Mouse (Mus musculus): ENCODE measurements around the gene Vpreb3.
A peak's percentile ranks its signal among the peaks of the same experiment; 100 is the strongest.

The Vpreb3 gene

DNA sequence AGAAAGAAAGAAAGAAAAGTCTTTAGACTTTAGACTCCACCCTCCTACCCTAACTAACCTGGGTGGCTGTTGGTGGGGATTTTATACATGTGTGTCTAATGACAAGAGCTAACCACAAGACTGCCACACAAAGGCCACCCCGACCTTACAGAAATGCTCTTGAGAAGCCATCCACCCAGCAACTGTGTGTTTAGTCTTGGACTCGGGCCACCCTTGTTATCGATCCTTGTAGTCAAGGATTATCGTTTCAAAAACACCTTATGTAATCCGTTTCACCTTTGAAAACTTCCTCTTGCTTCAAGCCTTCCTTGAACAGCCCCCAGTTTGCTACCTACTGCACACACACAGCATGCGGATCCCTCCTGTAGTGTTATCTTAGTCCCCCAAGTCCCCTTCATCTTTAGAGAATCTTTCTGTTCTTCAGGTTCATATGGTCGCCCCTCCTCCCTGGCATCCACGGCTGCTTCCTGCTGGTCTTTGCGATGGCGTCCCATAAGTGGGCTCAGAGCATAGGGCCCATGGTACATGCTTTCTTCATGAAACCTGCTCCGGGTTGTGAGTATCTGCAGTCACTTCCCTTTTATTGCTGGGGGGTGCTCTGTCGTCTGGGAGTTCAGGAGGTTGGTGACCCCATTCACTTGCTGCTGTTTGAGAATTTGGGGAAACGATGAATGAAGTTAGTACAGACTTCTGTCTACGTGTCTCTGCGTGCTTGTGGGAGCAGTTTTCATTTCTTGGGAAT, at the start of gene Vpreb3:
TSS of gene Vpreb3 (plus strand) at position 322 of the 742 bp plus-strand sequence.
- no peak for DNase-seq

- DNase-seq, result peak; percentile 89
Measured at GRCm38 (mm10) chr10:75893089-75893750, 49.6 kb upstream of the Vpreb3 start, which contains the start of gene Derl3. Gene Derl3, plus strand, starts transcription at chr10:75893413.

- no peak for DNase-seq
Measured at GRCm38 (mm10) chr10:75894601-75895000, 48.3 kb upstream of the Vpreb3 start.

DNA sequence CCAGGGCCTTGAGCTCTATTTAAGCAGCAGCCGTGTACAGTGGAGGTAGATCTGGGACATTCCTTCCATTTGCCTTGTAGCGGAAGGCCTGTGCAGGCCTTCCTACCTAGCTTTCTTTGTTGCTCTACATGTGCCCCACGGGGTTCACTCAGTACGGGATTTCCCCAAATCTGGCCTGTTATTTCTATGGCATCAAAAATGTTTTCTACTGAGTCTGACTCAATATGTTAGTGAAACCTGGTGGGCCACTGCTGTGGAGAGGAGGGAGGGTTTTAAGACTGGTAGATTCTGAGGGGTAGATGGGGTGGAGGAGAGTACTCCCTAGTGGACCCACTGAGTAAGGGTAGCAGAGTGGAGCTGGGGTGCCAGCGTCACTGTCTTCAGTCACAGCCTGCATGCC, 47.1 kb upstream of the Vpreb3 start:
- no peak for DNase-seq

- no peak for DNase-seq
Measured at GRCm38 (mm10) chr10:75896208-75896607, 46.6 kb upstream of the Vpreb3 start.

GRCm38 (mm10) chr10:75897373-75897772, 45.5 kb upstream of the Vpreb3 start:
- peak; percentile 88 for DNase-seq

DNA sequence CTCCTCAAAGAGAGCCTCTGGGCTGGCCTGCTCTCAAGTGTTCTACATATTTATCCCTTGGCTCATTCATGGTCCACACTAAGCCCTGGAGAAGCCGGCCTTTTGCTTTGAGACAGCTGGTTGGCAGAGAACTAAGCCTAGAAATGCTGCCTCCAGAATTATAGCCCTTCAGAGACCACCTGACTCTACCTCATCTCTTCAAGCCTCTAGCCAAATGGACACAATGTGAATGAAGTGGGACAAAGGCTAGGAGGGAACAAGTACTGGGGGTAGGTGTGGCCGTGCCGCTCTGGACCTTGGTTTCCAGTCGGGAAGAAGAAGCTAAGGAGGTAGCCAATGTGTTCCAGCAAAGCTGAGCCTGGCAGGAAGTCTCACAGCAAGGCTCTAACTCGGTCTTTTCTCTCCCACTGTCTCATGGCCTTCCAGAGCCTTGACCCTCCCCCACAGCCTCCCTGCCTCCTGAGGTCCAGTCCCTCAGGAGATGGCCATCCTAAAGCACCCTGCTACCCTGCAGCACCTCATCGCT, 44.8 kb upstream of the Vpreb3 start:
- DNase-seq, result no peak

- DNase-seq, result peak; percentile 48
Measured at GRCm38 (mm10) chr10:75898846-75899245, 44.0 kb upstream of the Vpreb3 start.

- no peak for DNase-seq
Measured at GRCm38 (mm10) chr10:75904391-75904790, 38.5 kb upstream of the Vpreb3 start.

- no peak for DNase-seq
Measured at GRCm38 (mm10) chr10:75906882-75907281, 36.0 kb upstream of the Vpreb3 start.

DNA sequence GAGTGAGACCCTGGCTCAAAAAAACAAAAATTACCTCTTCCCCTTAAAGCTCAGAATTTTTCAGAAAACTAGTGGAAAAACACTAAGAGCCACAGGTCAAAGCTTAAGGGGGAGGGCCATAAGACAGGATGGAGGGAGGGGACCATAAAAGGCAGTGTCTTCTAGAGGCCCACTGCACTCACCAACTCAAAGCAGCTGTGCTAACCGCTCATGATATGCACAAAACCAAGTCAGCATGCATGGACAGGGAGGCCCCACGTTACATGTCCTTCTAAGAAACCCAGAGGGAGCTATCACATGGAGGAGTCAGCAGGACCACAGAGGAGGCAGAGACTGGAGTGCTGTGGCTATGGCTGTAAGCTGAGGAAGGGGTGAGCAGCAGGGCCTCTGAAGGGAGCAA, 32.2 kb upstream of the Vpreb3 start:
- DNase-seq, result no peak

- DNase-seq, result no peak
Measured at GRCm38 (mm10) chr10:75913013-75913589, 29.8 kb upstream of the Vpreb3 start.

GRCm38 (mm10) chr10:75915557-75915956, 27.3 kb upstream of the Vpreb3 start:
- DNase-seq, result no peak

- DNase-seq, result no peak
Measured at GRCm38 (mm10) chr10:75916840-75917239, 26.0 kb upstream of the Vpreb3 start.

- no peak for DNase-seq
Measured at GRCm38 (mm10) chr10:75919026-75919425, 23.8 kb upstream of the Vpreb3 start.

- peak; percentile 96 for DNase-seq
Measured at GRCm38 (mm10) chr10:75921026-75921725, 21.7 kb upstream of the Vpreb3 start, which contains the start of gene Smarcb1. Gene Smarcb1, minus strand, starts transcription at chr10:75921617.

- no peak for DNase-seq
Measured at GRCm38 (mm10) chr10:75921726-75922560, 20.9 kb upstream of the Vpreb3 start.

- DNase-seq, result no peak
Measured at GRCm38 (mm10) chr10:75924324-75924723, 18.5 kb upstream of the Vpreb3 start.

GRCm38 (mm10) chr10:75926396-75926795, 16.5 kb upstream of the Vpreb3 start:
- no peak for DNase-seq

GRCm38 (mm10) chr10:75930304-75930703, 12.6 kb upstream of the Vpreb3 start:
- DNase-seq, result peak; percentile 65

- DNase-seq, result no peak
Measured at GRCm38 (mm10) chr10:75931311-75931710, 11.5 kb upstream of the Vpreb3 start.

GRCm38 (mm10) chr10:75932081-75932678, 10.7 kb upstream of the Vpreb3 start:
- peak; percentile 71 for DNase-seq
